Mouse (Mus musculus): ENCODE results near the gene Senp7.

DNA sequence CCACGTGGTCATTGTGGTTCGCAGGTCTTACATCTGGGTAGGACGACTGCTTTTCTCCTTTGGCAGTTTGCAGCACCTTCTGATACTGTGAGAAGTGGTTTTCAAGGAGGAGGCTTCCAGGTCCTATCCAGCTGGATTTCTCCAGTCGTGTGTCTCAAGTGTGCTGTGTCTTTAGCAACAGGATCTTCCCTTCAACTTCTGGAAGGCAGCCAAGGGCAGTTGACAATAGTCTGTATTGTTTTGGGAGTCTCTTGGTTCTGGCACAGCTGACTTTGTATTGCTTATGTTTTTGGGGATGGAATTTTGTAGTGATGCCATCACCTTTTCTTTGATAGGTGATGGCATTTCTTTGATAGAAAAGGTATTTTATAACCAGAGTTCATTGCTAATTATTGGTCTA is 86.0 kb downstream of the Senp7 start:
- TF ChIP-seq CTCF (IDR thresholded peaks at IDR 0.05; ENCODE audit: borderline replicate concordance, insufficient read depth, low read depth, low read length) (no peak), POLR2A (IDR thresholded peaks at IDR 0.05; ENCODE audit: borderline replicate concordance, insufficient read depth, low read length) (no peak)
